Mouse (Mus musculus) lung, embryonic 14.5 days (tissue): ENCODE data around the gene Man1a2. TPM values are rescaled to one million over a fixed set of nuclear protein-coding genes. Genes with fewer than 3 reads are reported as not detected.

ENCODE experiments used
- ATAC-seq: fragments of 200-750 bp; cut with Nextera tagmentation; 2 replicates; pipeline ENCODE4 v1.8.0; 2017; ENCODE audit warnings: mild to moderate bottlenecking, moderate TSS enrichment, moderate library complexity; ENCODE audit not compliant: insufficient read depth
- DNase-seq: peaks from one replicate; pipeline ENCODE4 v3.0.0-alpha.2; 2015
- H3K27ac ChIP-seq: fragments of 300-500 bp; sonication (generic); 2 replicates; pipeline ENCODE4 v1.5.1; 2014; ENCODE audit warnings: low read depth, mild to moderate bottlenecking, moderate library complexity
- H3K27me3 ChIP-seq: fragments of 300-500 bp; sonication (generic); 2 replicates; pipeline ENCODE4 v1.6.1; 2014; ENCODE audit warnings: low read length, control low read depth; ENCODE audit not compliant: insufficient read depth
- H3K36me3 ChIP-seq: fragments of 300-500 bp; sonication (generic); 2 replicates; pipeline ENCODE4 v1.6.1; 2014; ENCODE audit warnings: control low read depth; ENCODE audit not compliant: insufficient read depth
- H3K4me1 ChIP-seq: fragments of 300-500 bp; sonication (generic); 2 replicates; pipeline ENCODE4 v1.6.1; 2014; ENCODE audit warnings: antibody characterized with exemption, control low read depth; ENCODE audit not compliant: insufficient read depth
- H3K4me2 ChIP-seq: fragments of 300-500 bp; sonication (generic); 2 replicates; pipeline ENCODE4 v1.6.1; 2014; ENCODE audit warnings: mild to moderate bottlenecking
- H3K4me3 ChIP-seq: fragments of 300-500 bp; sonication (generic); 2 replicates; pipeline ENCODE4 v1.5.1; 2014; ENCODE audit warnings: low read depth, low read length
- H3K9ac ChIP-seq: fragments of 300-500 bp; sonication (generic); 2 replicates; pipeline ENCODE4 v1.6.1; 2014
- H3K9me3 ChIP-seq: fragments of 300-500 bp; sonication (generic); 2 replicates; pipeline ENCODE4 v1.6.1; 2016; ENCODE audit warnings: low read depth, low read length, control low read depth
- CTCF ChIP-seq: IDR thresholded peaks from 2 replicates; pipeline ENCODE4 v1.5.1; 2016; ENCODE audit warnings: antibody characterized with exemption, low read depth
- WGBS: fragments of 180-500 bp; shearing (Covaris S2); extraction: QIAGEN DNeasy Blood & Tissue Kit; methylation state at CpG from one replicate; pipeline ENCODE4 v1.1.7; 2014; 5-methylcytosine and 5-hydroxymethylcytosine counted together
- polyA plus RNA-seq: library from polyadenylated mRNA; unstranded; fragments of >200 nt; fragmentation: Nextera tagmentation; extraction: Ambion mirVana; gene quantifications from 2 replicates; pipeline ENCODE4 v1.2.1, GENCODE M21; 2014

The Man1a2 gene
- polyA plus RNA-seq, 1 experiment from 2014 or later = 90.1 TPM

GRCm38 (mm10) chr3:100705128-100705667 lies 19.9 kb upstream of the Man1a2 start:
- Histone ChIP-seq H3K9ac (no peak overlapping the region), H3K36me3 (no peaks in the 10 kb centered on the region), H3K4me2 (no peak overlapping the region), H3K4me3 (no peak overlapping the region), H3K27ac (no peak overlapping the region), H3K27me3 (no peaks in the 10 kb centered on the region), H3K4me1 (peaks cover 3% of the 10 kb centered on the region; the same call in 1 of the 2 replicates), H3K9me3 (no peaks in the 10 kb centered on the region)
- ATAC-seq = no peak
- WGBS = 53% methylated on average over 11 of the region's 11 CpGs
- DNase-seq = no peak
- TF ChIP-seq CTCF = no peak

DNA sequence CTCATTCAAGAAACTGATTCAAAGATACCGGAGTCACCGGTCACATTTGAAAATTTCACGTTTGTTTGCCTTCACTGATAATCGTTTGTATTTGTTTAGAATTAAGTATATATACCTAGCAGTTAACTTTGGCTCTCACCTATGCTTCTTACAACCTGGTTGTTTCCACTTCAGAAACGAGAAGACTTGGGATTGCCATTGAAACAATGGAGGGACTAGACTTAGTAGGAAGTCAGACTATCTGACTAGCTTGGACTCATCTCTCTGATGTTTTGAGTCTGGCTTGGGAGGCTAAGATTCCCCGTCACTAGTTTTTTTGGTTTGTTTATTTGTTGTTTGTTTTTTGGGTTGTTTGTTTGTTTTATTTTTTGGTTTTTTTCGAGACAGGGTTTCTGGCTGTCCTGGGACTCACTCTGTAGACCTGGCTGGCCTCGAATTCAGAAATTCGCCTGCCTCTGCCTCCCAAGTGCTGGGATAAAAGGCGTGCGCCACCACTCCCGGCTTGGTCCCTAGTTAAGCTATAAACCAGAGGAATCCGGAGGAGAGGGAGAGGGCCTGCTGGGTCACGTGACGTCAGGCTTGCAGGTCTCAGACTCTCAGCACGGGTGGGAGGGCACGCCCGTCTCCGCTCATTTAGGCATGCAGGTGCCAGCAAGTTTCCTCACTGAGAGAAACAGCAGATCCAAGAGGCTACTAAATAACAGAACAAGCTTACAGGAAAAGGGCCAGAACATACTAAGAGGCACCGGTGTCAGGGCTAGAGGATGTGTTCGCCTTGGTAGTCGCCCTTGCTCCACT lies 18.7 kb upstream of the Man1a2 start:
- 71% methylated on average over 22 of the region's 22 CpGs for WGBS
- Histone ChIP-seq H3K4me2 (no peak overlapping the region), H3K9ac (no peak overlapping the region), H3K27me3 (no peaks in the 10 kb centered on the region), H3K36me3 (no peaks in the 10 kb centered on the region), H3K4me3 (no peak overlapping the region), H3K9me3 (no peaks in the 10 kb centered on the region), H3K27ac (no peak overlapping the region), H3K4me1 (peaks cover 3% of the 10 kb centered on the region; the same call in 1 of the 2 replicates)
- DNase-seq (no peak), ATAC-seq (no peak)
- TF ChIP-seq CTCF = no peak

DNA sequence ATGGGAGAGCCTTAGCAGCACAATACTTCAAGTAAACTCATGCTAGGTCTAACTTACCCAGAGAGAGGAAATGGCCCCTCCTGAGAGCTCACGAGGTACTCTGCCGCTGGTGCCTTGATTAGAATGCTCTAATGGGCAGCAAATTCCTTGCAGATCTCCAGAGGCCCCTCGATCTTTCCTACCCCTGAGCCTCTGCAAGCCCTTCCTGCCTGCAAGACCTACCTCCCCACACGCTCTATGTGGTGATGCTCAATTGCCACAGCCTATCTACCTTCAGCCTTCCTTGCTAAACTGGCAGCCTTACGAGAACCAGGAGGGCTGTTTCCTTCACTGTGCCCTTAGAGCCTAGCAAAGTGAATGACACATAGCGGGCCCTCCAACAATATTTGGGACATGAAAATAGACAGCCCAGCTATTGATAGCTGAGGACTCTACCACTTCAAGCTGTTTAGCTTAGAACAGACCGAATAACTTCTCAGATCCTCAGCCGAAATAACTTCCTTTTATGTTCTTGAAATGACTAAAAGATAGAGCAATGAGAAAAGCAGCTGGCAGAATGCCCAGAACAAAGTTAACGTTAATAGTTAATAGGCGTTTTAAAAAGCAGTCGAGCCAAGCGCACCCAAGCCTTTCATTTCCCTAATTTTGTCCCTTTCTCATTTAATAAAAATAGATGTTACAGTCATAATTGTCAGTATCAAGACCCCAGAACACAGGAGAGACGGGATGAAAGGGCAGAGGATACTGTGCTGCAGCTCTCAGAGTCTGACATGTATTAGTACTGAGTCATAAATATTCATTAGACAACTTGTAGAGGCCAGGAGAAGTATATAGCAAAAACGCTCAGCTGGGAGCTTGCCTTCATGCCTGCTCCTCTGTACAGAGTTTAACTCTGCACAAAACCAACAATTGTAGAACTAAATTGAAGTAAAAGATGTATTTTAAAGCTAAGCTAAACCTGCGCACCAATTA lies 17.9 kb upstream of the Man1a2 start:
- H3K27me3 ChIP-seq = no peaks in the 10 kb centered on the region
- peaks cover 3% of the 10 kb centered on the region; the same call in 1 of the 2 replicates for H3K4me1 ChIP-seq
- DNase-seq = peak; percentile 91

DNA sequence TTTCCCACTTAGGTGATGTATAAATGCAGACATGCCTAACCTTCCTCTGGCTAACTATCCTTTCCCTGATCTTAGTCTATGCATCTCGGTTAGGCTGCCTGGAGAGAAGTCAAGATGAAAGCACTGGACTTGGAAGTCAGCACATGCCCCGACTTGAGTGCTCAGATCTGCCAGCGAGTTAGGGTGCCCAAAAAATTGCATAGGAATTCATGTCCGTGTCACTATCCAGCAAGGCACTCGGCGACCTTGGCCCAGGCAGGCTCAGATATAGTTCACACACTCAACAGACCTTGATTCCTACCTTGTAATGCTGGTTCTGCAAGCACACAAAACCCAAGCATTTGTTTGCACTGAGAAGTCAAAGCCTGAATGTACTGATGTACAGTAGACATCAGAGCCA lies 3.4 kb upstream of the Man1a2 start:
- Histone ChIP-seq H3K27me3 (no peaks in the 10 kb centered on the region), H3K27ac (no peak overlapping the region), H3K4me3 (no peak overlapping the region), H3K9me3 (no peaks in the 10 kb centered on the region), H3K4me2 (no peak overlapping the region), H3K9ac (no peak overlapping the region), H3K36me3 (no peaks in the 10 kb centered on the region), H3K4me1 (no peaks in the 10 kb centered on the region)
- ATAC-seq (no peak), DNase-seq (no peak)
- 69% methylated on average over 6 of the region's 6 CpGs for WGBS
- no peak for TF ChIP-seq CTCF

More for the DNA sequence above, 17.9 kb upstream of the Man1a2 start:
- Histone ChIP-seq H3K36me3 (no peaks in the 10 kb centered on the region), H3K27ac (peak overlapping the region; percentile 14; the same call in 1 of the 2 replicates), H3K4me2 (no peak overlapping the region), H3K9me3 (no peaks in the 10 kb centered on the region), H3K9ac (no peak overlapping the region), H3K4me3 (no peak overlapping the region)
- 21% methylated on average over 15 of the region's 15 CpGs for WGBS
- TF ChIP-seq CTCF = no peak
- ATAC-seq = peak; percentile 45; the same call in 1 of the 2 replicates

DNA sequence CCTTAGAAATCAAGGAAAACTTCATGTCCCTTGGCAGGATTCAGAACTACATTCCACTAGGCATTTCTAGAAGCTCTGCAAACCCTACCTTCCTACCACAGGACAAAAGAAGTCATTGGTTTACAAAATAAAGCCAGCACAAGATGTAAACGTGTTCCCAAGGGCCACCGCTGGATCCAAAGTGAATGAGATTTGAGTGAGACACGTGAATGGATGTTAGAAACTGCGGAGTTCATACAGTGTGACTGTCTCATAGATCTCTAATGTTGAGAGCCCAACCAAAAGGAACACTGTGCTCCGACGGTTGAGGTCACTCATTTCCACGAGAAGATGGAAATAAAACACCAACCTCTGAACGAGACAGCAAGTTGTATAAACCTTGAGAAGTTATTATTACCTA lies 1.5 kb upstream of the Man1a2 start:
- 85% methylated on average over 8 of the region's 8 CpGs for WGBS
- Histone ChIP-seq H3K27me3 (no peaks in the 10 kb centered on the region), H3K9me3 (no peaks in the 10 kb centered on the region), H3K4me3 (no peak overlapping the region), H3K9ac (no peak overlapping the region), H3K4me2 (peak overlapping the region; percentile 95), H3K4me1 (peaks cover 2% of the 10 kb centered on the region; the same call in 1 of the 2 replicates), H3K36me3 (no peaks in the 10 kb centered on the region), H3K27ac (no peak overlapping the region)
- TF ChIP-seq CTCF = no peak
- DNase-seq (no peak), ATAC-seq (no peak)

DNA sequence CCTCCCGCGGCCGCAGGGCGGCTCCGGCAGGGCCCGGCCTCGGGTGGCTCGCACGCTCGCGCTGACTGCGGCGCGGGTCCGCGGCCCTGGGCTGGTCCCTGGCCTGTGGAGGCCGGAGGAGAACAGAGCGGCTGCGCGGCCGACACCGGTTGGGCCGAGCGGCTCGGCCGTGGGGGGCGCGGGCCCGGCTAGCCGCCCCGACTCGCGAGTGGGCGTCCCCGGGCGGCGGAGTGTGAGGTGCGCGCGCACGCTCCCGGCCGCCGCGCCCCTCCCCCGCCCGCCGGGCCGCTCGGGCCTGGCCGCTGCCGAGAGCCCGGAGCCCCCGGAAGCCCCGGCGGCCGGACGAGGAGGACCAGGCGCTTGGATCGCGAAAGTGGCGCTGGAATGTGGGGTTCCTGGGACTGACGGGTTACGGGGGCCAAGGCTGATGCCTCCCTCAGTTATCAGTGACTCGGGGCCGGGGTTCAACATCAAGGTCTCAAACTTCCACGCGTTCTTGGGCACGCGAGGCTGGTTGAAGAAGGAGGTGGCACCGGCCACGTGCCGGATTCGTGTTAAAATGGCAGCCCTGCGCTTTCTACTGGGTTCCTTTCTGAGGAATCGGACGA lies 564 bp upstream of the Man1a2 start:
- Histone ChIP-seq H3K36me3 (no peaks in the 10 kb centered on the region), H3K4me1 (peaks cover 8% of the 10 kb centered on the region), H3K4me2 (peak overlapping the region; percentile 95), H3K27ac (peak overlapping the region; percentile 96), H3K9me3 (no peaks in the 10 kb centered on the region), H3K27me3 (no peaks in the 10 kb centered on the region), H3K4me3 (peak overlapping the region; percentile 83), H3K9ac (peak overlapping the region; percentile 95)
- ATAC-seq (peak; percentile 90), DNase-seq (peak; percentile 82)
- no peak for TF ChIP-seq CTCF
- WGBS = under 1% methylated on average over 67 of the region's 77 CpGs
